Mouse (Mus musculus): ENCODE measurements around the gene Fcrl6.

- TF ChIP-seq CHD1 (IDR thresholded peaks at IDR 0.05; ENCODE audit: low read depth, low read length) = no peak
- TF ChIP-seq MXI1 (IDR thresholded peaks at IDR 0.05; ENCODE audit: low read depth, low read length) = peak; percentile 56
- TF ChIP-seq UBTF (IDR thresholded peaks at IDR 0.05; ENCODE audit: low read depth, low read length) = no peak
- TF ChIP-seq CTCF (conservative IDR thresholded peaks at IDR 0.05 in 1 of 2, IDR thresholded peaks at IDR 0.05 in 1 of 2; ENCODE audit: low read depth in 2 of 2, low read length in 2 of 2) = peak; percentile 90 to 92
- TF ChIP-seq MEF2A (IDR thresholded peaks at IDR 0.05; ENCODE audit: borderline replicate concordance, low read depth, low read length) = no peak
- TF ChIP-seq TBP (conservative IDR thresholded peaks at IDR 0.05; ENCODE audit: low read depth, low read length) = no peak
- no peak for TF ChIP-seq POLR2A (IDR thresholded peaks at IDR 0.05; ENCODE audit: low read depth, low read length)
These were observed 30.3 kb upstream of the Fcrl6 start, which contains the start of gene Dusp23 for GRCm38 (mm10) chr1:172632451-172633326.
